Mouse (Mus musculus) midbrain, postnatal 0 days (tissue): ENCODE measurements around the gene Tlx1. TPM values are rescaled to one million over a fixed set of nuclear protein-coding genes. Genes with fewer than 3 reads are reported as not detected.

Experiments used
- ATAC-seq: fragments of 200-750 bp; cut with Nextera tagmentation; 2 replicates; pipeline ENCODE4 v1.8.0; 2017; ENCODE audit warnings: moderate number of reproducible peaks, mild to moderate bottlenecking, moderate TSS enrichment, moderate library complexity; ENCODE audit not compliant: low FRiP score
- DNase-seq: peaks from one replicate; pipeline ENCODE4 v3.0.0-alpha.2; 2015; ENCODE audit warnings: low spot score
- H3K27ac ChIP-seq: fragments of 300-500 bp; sonication (generic); 2 replicates; pipeline ENCODE4 v1.5.1; 2014; ENCODE audit warnings: low read depth, mild to moderate bottlenecking, low read length, mixed read lengths
- H3K27me3 ChIP-seq: fragments of 300-500 bp; sonication (generic); 2 replicates; pipeline ENCODE4 v1.6.1; 2014; ENCODE audit warnings: low read length, control low read depth, mixed read lengths; ENCODE audit not compliant: insufficient read depth
- H3K36me3 ChIP-seq: fragments of 300-500 bp; sonication (generic); 2 replicates; pipeline ENCODE4 v1.6.1; 2014; ENCODE audit warnings: low read length, control low read depth, mixed read lengths; ENCODE audit not compliant: insufficient read depth
- H3K4me1 ChIP-seq: fragments of 300-500 bp; sonication (generic); 2 replicates; pipeline ENCODE4 v1.6.1; 2014; ENCODE audit warnings: mild to moderate bottlenecking, control low read depth, antibody characterized with exemption, low read length, mixed read lengths; ENCODE audit not compliant: insufficient read depth
- H3K4me2 ChIP-seq: fragments of 300-500 bp; sonication (generic); 2 replicates; pipeline ENCODE4 v1.6.1; 2014; ENCODE audit warnings: low read depth, mild to moderate bottlenecking, low read length, mixed read lengths; ENCODE audit not compliant: poor library complexity, severe bottlenecking
- H3K4me3 ChIP-seq: fragments of 300-500 bp; sonication (generic); 2 replicates; pipeline ENCODE4 v1.5.1; 2014; ENCODE audit warnings: low read depth, mild to moderate bottlenecking, low read length, moderate library complexity
- H3K9ac ChIP-seq: fragments of 300-500 bp; sonication (generic); replicated peaks from 2 replicates; pipeline ENCODE4 v1.6.1; 2014; ENCODE audit warnings: mild to moderate bottlenecking, low read length, moderate library complexity, mixed read lengths; ENCODE audit not compliant: poor library complexity, severe bottlenecking
- H3K9me3 ChIP-seq: fragments of 300-500 bp; sonication (generic); 2 replicates; pipeline ENCODE4 v1.6.1; 2016; ENCODE audit warnings: low read length, control low read depth
- CTCF ChIP-seq: IDR thresholded peaks from 2 replicates; pipeline ENCODE4 v1.5.1; 2016; ENCODE audit warnings: antibody characterized with exemption, mild to moderate bottlenecking
- WGBS: fragments of 180-500 bp; shearing (Covaris S2); extraction: QIAGEN DNeasy Blood & Tissue Kit; methylation state at CpG from one replicate; pipeline ENCODE4 v1.1.7; 2014; 5-methylcytosine and 5-hydroxymethylcytosine counted together
- polyA plus RNA-seq: library from polyadenylated mRNA; unstranded; fragments of >200 nt; fragmentation: Nextera tagmentation; extraction: Ambion mirVana; gene quantifications from 2 replicates; pipeline ENCODE4 v1.2.1, GENCODE M21; 2015
- total RNA-seq: library from RNA; depleted of rRNA; stranded (reverse); fragments of >200 nt; gene quantifications from 2 replicates; pipeline ENCODE4 v1.2.3, GENCODE M21; 2014

Tlx1 gene
- total and polyA plus RNA-seq, 2 experiments from 2014 or later, result not detected

- H3K4me1 ChIP-seq, result no peaks in the 10 kb centered on the region
- no peak overlapping the region for H3K27ac ChIP-seq
- 47% methylated on average over 2 of the region's 3 CpGs for WGBS
- no peaks in the 10 kb centered on the region for H3K36me3 ChIP-seq
- H3K27me3 ChIP-seq, result no peaks in the 10 kb centered on the region
- TF ChIP-seq CTCF, result no peak
- no peaks in the 10 kb centered on the region for H3K9me3 ChIP-seq
- ATAC-seq (no peak), DNase-seq (no peak)
- no peak overlapping the region for H3K9ac ChIP-seq
- H3K4me3 ChIP-seq, result no peak overlapping the region
- no peak overlapping the region for H3K4me2 ChIP-seq
These were observed 35.7 kb upstream of the Tlx1 start for GRCm38 (mm10) chr19:45114772-45115171.

- 53% methylated on average over 1 of the region's 1 CpGs for WGBS
- Histone ChIP-seq H3K36me3 (no peaks in the 10 kb centered on the region), H3K27me3 (no peaks in the 10 kb centered on the region), H3K27ac (no peak overlapping the region), H3K4me1 (no peaks in the 10 kb centered on the region), H3K4me2 (no peak overlapping the region), H3K4me3 (no peak overlapping the region), H3K9ac (no peak overlapping the region), H3K9me3 (no peaks in the 10 kb centered on the region)
- peak; percentile 64 for TF ChIP-seq CTCF
- DNase-seq, result no peak
- no peak for ATAC-seq
These were observed 33.7 kb upstream of the Tlx1 start for GRCm38 (mm10) chr19:45116798-45117197.

DNA sequence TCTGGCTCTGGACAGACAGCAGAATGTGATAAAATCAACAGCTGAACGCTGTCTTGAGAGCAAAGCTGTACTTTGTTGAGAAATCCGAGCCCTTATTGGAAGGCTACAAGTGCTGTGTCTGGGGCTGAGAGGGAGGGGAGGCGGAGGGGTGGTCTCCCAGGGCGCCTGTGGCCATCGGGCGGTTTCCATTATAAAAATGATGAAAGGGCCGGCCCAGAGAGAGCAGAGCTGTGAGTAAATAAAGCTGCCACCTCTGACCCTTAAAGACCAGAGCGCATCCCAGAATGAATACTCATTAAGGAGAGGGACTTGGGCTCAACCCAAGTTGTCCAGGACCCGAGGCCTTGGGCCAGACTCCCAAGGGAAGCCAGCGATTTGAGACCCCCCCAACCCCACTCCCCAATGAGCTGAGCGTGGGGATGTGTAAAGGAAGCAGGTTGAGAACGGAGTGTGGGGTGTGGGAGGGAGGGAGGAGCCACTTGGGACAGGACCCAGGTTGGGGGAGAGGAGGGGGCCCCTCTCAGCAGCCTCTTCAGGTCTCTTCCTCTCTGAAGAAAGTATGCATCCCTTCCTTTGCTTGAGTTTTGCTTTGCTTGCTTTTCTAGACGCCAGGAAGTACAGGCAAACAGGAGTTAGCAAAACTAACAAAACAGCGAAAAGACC is 18.4 kb upstream of the Tlx1 start:
- no peak overlapping the region for H3K27ac ChIP-seq
- no peak for TF ChIP-seq CTCF
- H3K4me2 ChIP-seq, result no peak overlapping the region
- no peak for DNase-seq
- H3K4me1 ChIP-seq, result no peaks in the 10 kb centered on the region
- no peak overlapping the region for H3K9ac ChIP-seq
- no peak for ATAC-seq
- H3K9me3 ChIP-seq, result no peaks in the 10 kb centered on the region
- peaks cover 13% of the 10 kb centered on the region; the same call in 1 of the 2 replicates for H3K27me3 ChIP-seq
- no peaks in the 10 kb centered on the region for H3K36me3 ChIP-seq
- H3K4me3 ChIP-seq, result no peak overlapping the region
- WGBS, result 18% methylated on average over 14 of the region's 14 CpGs

GRCm38 (mm10) chr19:45142531-45142930 is 7.9 kb upstream of the Tlx1 start:
- Histone ChIP-seq H3K4me2 (no peak overlapping the region), H3K36me3 (no peaks in the 10 kb centered on the region), H3K9ac (no peak overlapping the region), H3K4me3 (no peak overlapping the region), H3K9me3 (no peaks in the 10 kb centered on the region), H3K27ac (no peak overlapping the region), H3K4me1 (0 out of 2 replicates have a peak, but pooled peaks cover 2% of the 10 kb centered on the region), H3K27me3 (peaks cover 82% of the 10 kb centered on the region)
- DNase-seq (no peak), ATAC-seq (no peak)
- 8% methylated on average over 3 of the region's 3 CpGs for WGBS
- TF ChIP-seq CTCF, result no peak

- Histone ChIP-seq H3K9ac (no peak overlapping the region), H3K27me3 (peaks cover 90% of the 10 kb centered on the region), H3K4me3 (peak overlapping the region; percentile 8; the same call in 1 of the 2 replicates), H3K27ac (no peak overlapping the region), H3K9me3 (no peaks in the 10 kb centered on the region), H3K4me2 (0 out of 2 replicates have a peak overlapping the region, but pooled peaks have one; percentile 13), H3K36me3 (no peaks in the 10 kb centered on the region), H3K4me1 (0 out of 2 replicates have a peak, but pooled peaks cover 2% of the 10 kb centered on the region)
- DNase-seq, result no peak
- no peak for TF ChIP-seq CTCF
- WGBS, result under 1% methylated on average over 46 of the region's 46 CpGs
- ATAC-seq, result no peak
These were observed 7.1 kb upstream of the Tlx1 start for GRCm38 (mm10) chr19:45143214-45143895.

DNA sequence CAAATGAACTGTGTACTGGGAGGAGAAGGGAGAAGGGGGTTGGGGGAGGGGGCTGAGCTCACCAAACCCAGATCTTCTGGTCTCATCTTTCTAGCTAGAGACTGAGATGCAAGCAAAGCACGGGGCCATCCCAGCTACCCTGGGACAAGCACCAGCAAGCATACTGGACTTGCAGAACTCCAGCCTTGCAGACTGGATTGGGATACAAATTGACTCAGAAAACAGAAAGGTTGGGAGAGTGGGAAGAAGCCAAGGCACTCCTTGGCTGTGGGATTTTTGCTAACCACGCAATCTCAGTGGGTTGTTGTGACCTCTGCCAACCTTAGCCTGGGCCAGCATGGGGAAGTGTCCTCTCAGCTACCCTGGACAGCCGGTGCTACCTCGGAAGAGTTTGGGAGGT is 3.4 kb upstream of the Tlx1 start:
- H3K9me3 ChIP-seq, result no peaks in the 10 kb centered on the region
- H3K4me1 ChIP-seq, result peaks cover 7% of the 10 kb centered on the region; the same call in 1 of the 2 replicates
- no peaks in the 10 kb centered on the region for H3K36me3 ChIP-seq
- DNase-seq (no peak), ATAC-seq (no peak)
- 0% methylated on average over 4 of the region's 4 CpGs for WGBS
- TF ChIP-seq CTCF, result no peak
- no peak overlapping the region for H3K4me3 ChIP-seq
- no peak overlapping the region for H3K27ac ChIP-seq
- H3K4me2 ChIP-seq, result no peak overlapping the region
- peaks cover 95% of the 10 kb centered on the region for H3K27me3 ChIP-seq
- no peak overlapping the region for H3K9ac ChIP-seq
